Mouse (Mus musculus) urinary bladder, postnatal 25 days (tissue): Measurements from ENCODE around the gene Paics.
"Not testable (repeated sequence)": the region's sequence is repeated elsewhere in the genome, so short reads cannot be mapped to it uniquely, and the experiment has no call there.

ENCODE experiments used
- DNase-seq: peaks from one replicate; pipeline ENCODE4 v3.0.0; 2022; ENCODE audit warnings: low spot score

The Paics gene

DNA sequence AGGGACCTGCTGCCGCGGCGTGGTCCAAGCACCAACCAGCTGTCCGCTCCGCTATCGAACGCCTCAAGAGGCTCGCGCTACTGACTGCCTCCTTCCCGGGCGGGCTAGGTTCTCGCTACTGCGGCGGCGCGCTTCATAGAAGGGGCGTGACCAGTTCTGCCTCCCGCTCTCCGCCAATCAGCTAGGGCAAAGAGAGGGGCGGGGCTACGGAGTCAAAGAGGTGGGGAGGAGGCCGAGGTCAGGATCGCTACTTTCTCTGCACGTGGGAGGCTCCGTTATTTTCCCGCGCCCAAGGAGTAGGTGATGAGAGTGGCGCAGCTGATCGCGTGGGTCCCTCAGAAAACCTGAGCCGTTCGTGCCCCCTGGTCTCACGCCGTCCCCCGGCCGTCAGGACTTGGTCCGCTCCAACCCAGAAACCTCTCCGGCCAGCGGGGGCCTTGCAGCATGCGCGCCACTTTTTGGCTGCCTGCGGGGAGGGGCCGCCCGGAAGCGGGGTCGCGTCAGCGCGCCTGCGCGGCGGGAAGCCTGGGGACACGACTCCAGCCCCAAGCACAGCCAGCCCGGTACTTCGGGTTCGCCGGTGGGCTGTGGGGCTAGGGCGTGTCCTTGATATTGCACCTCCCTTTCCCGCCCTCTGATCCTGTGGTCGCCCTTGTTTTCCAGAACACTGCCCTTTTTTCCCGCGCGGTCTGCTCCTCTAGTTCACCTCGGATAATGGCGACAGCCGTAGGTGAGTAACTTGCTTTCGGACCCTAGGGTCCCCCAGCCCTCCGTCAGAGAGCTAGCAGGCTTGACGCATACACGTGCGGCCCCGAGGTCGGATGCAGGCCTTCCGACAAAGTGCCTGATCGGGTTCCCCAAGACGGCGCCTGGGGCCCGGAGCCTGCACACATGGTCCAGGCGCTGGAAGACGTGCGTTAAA, at the start of gene Paics, which contains the start of gene Ppat:
Gene Paics, plus strand, starts transcription at position 202 of the 922 bp plus-strand sequence.
Gene Ppat, minus strand, starts transcription at position 473 of the 922 bp plus-strand sequence.
- DNase-seq, result peak; percentile 97

DNA sequence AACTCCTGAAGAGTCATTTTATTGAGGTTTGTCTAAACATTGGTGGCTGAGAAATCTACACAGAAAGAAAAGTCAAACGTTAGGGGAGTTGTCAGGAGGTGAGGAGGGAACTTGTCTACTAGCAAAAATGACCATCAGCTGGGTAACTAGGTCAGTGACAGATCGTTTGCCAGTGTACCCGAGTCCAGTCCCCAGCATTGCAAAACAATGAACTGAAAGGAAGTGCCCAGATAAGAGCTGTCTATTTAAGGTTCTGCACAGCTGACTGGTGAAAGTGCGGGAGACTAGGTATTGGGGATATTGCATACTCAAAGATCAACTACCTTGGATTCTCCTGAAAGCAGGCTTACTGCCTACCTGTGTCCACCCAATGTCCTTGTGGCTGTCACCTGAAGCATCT, 49.0 kb upstream of the Paics start:
- DNase-seq, result no peak

DNA sequence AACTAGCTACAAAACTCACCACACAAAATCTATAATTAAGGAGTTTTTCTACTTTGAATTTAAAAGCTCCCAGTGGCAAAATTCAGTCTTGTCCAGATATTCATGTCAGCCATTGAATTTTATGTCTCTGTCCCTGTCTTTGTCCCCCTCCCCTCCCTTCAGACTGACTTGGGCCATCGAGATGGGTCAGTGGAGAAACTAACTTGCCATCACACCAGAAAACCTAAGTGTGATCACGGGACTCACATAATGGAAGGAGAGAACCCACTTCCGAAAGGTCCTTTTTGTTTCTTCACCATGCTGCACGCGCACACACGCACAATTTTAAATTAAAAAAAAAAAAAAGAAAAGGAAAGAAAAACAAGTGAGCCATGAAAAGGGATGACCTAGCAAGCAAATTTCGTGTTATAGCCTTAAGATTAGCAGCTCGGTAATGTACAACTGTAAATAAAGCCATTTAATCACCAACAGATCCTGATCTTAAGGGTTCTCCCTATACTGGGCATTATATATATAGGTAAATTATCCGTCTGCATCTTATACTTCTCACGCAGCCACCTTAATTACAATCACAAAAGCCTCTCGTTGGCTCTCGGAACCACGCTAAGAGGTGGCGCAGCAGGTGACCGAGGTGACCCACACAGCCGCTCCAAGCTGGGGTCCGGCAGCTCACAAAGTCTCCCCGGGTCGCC, 46.2 kb upstream of the Paics start:
- DNase-seq, result no peak

DNA sequence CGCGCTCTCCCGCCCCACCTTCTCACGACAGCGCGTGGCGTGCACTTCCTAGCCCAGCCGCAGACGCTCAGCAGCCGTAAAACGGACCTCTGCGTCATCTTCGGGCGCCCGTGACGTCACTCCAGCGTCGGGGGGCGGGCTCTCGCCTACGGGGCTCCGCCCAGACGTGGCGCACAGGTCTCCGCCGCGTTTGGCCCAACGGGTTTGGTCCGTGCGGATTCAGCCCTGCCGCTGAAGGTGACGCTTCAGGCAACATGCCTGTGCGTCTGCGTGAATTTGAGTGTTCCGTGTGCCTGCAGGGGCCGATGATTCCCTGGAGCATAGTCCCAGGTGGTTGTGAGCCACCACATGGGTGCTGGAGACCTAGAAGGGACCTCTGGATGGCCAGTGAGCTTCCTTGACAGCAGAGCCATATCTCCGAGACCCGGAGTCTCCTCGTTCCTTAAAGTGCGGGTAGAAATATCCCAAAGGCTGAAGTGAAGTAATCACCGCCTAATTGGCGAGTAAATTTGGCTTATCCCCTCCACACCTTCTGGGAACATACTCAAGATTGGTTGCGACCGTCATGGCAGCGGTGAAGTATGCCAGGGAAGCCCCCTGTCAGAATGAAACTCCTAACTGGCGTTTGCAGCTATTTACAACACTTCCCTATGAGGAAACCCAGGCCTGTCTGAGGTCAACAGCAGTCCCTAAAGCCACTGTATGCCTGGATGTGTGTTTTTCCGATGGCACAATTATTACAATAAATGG, 45.5 kb upstream of the Paics start, which contains the start of gene Aasdh:
Gene Aasdh, minus strand, starts transcription at position 110 of the 750 bp plus-strand sequence.
- peak; percentile 98 for DNase-seq

DNA sequence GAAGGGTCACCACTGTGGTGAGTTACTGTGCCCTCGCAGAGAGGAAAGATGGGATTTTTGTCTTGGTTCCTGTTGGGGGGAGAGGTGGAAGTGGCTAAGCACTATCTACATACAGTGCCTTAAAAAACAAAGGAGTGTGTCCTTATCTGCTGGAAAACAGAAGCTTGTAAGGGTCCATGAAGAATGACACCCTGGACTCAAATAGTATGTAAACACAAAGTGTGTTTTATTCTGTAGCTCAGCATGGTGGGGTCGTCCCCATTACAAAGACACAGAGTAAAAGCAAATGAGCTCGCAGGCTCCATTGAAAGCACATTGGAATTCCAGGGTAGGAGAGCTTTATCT, 45.0 kb upstream of the Paics start:
- no peak for DNase-seq

DNA sequence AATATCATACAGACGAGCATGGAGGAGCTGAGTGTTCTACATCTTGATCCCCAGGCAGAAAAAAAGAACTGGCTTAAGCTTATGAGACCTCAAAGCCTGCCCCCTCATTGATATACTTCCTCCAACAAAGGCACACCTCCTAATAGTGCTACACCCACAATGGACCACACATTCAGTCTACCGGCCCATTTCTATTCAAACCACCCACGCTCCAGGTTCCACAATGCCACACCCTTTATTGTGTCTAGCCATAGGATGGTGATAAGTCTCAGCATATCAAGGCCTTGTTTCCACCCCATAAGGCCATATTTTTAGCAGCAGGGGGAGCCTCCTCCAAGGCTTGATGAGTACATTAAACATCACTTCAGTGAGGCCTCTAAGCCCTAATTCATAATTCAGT, 40.3 kb upstream of the Paics start:
- no peak for DNase-seq

DNA sequence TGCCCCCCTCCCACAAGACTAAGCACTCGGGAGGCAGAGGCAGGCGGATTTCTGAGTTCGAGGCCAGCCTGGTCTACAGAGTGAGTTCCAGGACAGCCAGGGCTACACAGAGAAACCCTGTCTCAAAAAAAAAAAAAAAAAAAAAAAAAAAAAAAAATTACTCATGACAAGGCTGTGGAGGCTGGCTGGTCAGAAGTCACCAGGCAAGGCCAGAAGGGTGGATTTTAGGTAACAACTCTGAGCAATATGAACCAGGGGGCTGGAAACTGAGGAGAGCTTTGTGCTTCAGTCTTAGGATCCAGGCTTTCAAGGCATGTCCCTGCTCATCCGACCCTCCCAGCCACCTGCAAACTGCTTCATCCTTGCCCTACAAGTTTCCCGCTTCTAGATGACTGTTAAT, 38.6 kb upstream of the Paics start:
- not testable (repeated sequence) for DNase-seq

DNA sequence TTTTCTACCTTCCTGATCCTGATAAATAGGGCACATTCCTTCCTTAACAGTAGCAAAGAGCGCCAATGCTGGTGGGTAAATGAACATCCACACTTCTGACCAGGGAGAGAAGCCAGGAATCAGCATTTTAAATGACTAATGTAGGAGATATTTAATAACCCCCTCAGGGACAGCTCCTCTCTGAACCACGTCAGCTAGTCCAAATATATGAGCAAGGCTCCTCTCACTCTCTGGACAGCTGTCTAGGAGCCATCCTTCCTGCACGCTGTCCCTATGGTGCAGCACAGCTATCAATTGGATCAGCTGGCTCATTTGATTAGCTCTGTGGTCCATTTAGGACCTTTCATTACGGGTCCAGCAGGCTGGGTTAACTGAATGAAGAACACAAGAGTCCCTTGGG, 28.3 kb upstream of the Paics start:
- no peak for DNase-seq

DNA sequence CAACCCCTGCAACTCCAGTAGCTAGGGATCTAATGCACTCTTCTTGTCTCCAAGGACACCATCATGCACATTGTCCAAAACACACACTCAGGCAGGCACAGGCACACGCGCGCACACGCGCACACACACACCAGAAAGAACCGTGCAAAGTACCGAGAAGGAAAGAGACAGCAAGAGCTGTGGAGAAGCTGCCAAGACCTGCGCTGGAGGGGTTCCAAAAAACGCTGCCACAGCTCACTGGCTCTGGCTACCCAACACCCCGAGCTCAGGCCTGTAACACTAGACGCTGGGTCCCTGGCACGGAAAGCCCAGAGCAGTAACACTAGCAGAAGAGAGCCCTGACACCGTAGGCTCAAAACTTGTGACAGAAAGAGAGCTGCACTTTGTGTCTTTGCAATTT, 27.7 kb upstream of the Paics start:
- no peak for DNase-seq

DNA sequence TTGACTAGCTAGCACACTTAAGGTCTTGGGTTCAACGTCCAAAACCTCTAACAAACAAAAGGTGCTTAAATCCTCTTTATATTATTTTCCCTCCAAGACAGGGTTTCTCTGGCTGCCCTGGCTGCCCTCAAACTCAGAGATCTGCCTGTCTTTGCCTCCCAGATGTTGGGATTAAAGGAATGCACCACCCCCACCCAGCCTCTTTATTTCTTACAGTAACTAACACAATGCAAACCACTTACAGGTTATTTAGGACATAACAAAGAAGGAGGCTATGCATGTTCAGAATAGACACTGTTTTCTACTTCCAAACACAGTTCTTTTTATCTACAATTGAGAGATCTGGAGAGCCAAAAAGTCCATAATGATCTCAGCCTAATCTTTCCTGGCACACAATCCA, 26.8 kb upstream of the Paics start:
- no peak for DNase-seq

DNA sequence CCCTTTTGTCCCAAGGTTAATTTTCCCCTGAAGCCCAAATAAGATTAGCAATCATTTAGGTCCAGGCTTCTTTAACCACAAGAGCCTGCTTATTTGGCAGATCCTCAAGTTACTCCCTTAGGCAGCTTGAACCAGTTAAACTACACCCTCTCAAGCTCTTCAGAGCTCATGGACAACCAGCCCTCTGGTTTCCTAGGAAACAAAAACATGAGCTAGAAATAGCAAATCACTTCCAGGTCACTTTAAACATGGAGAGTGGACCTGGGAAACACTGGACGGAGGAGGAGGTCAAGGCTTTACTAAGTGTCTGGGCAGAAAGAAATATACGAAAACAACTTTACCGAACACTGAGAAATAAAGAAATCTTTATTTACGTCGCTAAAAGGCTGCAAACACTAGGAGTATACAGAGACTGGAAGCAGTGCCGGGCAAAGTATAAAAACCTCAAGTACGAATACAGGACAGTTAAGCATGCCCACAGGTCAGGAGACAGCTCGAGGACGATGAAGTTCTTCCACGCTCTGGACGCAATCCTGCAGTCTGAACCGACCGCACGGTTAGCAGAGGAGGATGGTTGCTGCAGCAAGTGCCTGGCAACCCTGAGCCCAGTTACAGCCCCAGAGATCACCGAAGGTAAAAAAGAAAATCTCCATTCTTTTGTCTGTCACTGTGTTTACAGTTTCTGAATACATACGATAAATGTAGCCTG, 22.8 kb upstream of the Paics start:
- DNase-seq, result no peak

DNA sequence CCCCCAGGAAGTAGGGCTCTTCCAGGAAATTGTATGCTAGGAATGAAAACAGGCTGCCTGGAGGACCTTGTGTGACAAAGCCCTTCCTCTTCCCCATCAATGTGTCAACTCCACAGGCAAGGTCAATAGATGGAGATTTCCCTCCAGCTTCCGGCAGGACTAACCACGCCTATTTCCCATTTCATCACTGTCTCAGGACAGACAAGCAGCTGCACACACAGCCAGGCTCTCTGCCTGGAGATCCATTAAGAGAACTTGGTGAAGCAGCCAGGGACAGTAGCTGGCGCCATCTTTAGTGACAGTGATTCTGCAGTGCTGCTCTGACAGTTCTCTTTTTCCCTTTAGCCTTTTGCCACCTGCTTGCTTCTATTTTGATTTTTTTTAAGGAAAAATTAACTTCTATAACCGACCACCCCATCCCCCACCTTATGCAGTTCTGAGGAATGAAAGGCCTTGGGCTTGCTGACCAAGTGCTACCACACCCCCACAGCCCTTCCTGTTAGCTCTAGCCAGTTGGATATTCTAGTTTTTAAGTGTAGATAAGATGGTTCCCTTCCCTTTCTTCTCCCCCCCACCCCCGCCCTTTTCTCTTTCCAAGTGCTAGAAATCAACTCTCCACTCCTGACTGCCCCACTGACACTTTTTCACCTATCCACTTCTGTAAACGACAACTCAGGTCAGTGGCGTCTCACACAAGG, 21.8 kb upstream of the Paics start:
- no peak for DNase-seq

DNA sequence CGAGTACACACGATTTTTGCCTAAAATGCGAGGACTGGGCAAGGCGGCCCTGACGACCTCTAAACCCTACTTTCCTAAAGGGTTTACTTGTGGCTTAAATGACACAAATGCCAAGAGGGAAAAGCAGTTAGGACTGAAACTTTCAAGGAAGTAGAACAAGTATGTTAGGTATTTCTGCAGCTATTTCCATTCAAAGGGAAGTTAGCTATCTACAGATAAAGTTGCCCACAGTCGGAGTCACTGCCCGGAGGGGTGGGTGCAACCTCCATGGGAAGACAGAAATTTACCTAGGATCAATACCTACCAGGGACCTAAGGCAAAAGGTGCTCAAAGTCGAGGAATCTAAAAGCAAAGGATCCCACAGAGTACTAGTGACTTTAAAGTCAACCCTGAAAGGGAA, 11.4 kb upstream of the Paics start:
- no peak for DNase-seq

DNA sequence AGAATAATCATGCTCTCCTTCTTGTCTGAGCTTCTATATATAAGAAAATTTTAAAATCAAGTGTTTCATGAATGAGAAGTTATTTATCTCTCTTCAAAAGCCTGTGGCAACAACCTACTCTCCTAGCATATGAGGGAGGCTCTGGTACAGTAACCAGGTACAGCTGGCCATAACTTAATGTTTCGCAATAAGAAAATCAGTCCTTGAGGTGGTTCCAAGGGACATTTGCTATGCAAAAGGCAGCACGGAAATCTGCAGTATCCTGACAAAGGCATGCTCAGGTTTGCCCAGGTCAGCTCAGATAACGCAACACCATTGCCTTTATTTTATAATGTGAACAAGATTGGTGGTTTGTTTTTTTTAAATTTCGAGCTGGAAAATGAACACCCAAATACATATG, 9.1 kb upstream of the Paics start:
- no peak for DNase-seq

DNA sequence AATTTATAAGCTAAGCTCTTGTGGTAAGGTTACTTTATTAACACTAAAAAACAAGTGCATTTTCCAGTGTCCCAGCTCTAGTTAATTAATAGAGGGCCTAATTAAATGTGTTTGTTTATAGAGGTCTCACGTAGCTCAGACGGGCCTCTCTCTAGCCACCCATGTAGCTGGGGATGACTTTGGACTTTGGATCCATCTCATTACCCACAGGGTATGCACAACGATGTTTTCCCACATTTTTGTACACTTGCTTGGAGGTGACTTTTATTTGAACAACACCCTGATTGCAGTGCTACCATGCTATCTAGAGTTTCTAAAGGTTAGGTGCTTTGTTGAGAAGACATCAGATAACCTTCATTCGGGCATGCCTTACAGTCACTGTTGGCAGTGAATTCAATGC, 8.6 kb upstream of the Paics start:
- DNase-seq, result no peak

DNA sequence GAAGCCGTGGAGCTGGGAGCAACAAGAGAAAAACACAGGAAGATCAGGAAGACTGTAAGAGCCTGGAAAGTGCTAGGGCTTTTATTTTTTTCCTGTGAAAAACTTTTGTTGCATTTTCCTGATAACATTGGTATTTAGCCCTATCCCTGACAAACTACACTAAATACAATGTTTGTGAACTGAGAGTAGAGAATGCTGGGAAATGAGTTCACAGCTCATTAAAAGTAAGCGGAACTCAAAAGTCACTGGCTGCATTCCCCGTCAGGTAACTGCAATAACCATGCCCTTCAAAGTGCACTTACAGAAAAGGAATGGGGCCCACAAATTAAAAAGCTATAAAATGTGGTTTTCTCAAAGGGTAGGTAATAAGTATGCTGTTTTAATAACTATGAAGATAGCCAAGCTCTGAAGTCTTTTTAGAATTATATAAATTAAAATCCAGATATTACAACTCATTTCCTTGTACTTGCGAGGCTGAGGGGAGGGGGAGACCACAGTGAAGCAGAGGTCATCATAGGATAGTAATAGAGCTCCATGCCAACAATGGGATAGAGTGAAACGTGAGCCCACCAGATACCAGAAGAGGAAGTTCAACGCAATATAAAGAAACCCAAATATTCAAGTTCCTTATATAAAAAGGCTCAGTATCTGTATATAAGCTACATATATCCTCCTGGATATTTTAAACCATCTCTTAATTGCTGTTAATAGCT, 6.0 kb upstream of the Paics start:
- DNase-seq, result no peak

DNA sequence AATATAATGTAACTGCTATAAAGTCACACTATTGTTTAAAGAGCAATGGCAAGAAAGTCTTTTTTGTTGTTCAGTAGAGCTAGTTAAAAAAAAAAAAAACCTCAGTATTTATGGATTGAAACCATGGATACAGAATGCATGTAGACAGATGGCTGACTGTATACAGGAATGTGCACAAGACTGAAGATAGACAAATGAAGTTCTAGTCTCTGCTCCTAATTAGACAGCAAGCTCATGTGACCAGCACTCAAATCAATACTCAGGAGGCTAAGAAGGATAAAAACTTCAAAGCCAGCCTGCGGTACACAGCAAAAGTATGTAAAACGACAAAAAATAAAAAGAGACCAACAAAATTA, 5.5 kb upstream of the Paics start:
- DNase-seq, result no peak

DNA sequence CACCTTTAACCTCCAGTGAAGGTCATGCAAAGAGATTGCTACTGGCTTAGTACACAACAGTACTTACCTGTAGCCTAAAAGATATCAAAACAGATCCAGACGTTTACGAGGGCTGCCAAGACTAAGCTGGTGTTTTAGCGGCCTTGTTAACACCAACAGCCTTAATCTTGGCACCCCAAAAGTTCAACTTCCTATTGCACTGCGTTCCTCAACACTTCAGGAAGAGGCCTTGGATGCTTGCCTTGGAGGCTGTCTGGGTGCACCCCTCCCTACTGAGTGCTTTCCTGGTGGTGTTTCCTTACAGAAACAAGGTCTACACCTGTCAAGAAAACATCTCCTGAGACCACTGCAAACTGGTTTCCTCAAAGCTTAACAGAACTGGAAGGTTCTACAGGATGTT, 4.0 kb upstream of the Paics start:
- no peak for DNase-seq

DNA sequence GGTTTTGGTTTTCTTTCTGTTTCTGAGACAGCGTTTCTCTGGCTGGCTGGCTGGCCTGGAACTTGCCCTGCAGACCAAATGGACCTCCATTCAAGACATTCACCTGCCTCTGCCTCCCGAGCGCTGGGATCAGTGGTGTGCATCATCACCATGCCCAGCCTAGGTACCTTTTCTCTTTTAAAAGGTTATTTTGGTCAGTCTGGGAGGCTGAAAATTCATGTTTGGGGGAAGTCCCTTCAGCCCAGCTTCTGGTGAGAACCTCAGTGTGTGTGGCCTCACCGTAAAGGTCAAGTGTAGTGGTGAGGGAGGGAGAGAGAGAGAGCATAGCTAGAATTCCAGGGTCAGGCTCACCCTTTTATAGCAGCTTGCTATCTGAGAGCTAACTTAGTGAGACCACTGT, 3.3 kb upstream of the Paics start:
- no peak for DNase-seq

DNA sequence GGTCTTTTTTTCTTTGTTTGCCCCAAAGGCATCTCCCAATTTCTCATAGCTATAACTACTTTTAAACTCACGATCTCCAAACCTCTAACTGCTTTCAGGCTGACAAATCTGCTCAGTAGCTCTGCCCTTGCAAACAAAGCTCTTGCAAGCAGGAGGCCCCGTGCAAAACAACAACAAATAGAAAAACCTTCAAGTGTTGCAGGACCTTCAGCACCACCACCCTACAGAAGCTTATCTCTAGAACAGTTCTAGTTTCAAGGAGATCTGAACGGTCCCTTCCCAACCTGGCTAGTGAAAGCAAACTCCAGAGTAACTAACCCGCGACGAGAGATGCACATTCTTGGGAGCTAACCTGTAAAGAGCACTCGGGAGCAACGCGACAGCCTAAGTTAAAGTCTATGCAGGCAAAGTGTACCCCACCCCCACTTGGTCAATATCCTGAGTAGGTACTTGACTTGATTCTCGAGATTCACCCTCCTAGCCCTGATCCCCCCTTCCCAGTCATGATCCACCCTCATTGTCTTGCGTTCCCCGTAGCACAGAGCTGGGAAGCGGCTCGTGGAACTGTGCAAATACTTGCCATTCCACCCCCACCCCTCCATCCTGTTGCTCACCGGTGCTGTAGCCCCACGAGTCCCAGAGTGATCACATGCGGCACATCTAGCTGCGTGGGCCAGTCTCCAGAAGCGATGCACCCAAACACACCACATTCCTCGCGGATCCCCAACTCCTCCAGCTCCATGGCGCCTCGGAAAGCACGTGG, 583 bp upstream of the Paics start:
- DNase-seq, result no peak
